Mouse (Mus musculus) CH12.LX (cell line): ENCODE measurements around the gene Gpatch11.

Experiments
- CTCF ChIP-seq, 2 experiments: IDR thresholded peaks in 1 of 2; conservative IDR thresholded peaks in 1 of 2; 2 replicates each; pipeline ENCODE4 v1.5.1; 2011 to 2012; ENCODE audit warnings: low read depth in 2 of 2, low read length in 2 of 2, improper control_type of control experiment in 1 of 2, inconsistent platforms in 1 of 2, mild to moderate bottlenecking in 1 of 2, moderate library complexity in 1 of 2
- E2F4 ChIP-seq: IDR thresholded peaks from 2 replicates; pipeline ENCODE4 v1.6.1; 2011; ENCODE audit warnings: low read depth, low read length, improper control_type of control experiment; ENCODE audit not compliant: insufficient replicate concordance
- EP300 ChIP-seq: IDR thresholded peaks from 2 replicates; pipeline ENCODE4 v1.6.1; 2011; ENCODE audit warnings: low read length, improper control_type of control experiment
- HCFC1 ChIP-seq: IDR thresholded peaks from 2 replicates; pipeline ENCODE4 v1.6.1; 2012; ENCODE audit warnings: low read depth, mild to moderate bottlenecking, inconsistent platforms, low read length, improper control_type of control experiment
- MAFK ChIP-seq: IDR thresholded peaks from 2 replicates; pipeline ENCODE4 v1.6.1; 2011; ENCODE audit warnings: low read length, improper control_type of control experiment; ENCODE audit not compliant: insufficient replicate concordance
- MAX ChIP-seq: IDR thresholded peaks from 2 replicates; pipeline ENCODE4 v1.6.1; 2011; ENCODE audit warnings: low read length, improper control_type of control experiment
- NELFE ChIP-seq: IDR thresholded peaks from 2 replicates; pipeline ENCODE4 v1.6.1; 2011; ENCODE audit warnings: low read depth, low read length, improper control_type of control experiment
- POLR2A ChIP-seq: IDR thresholded peaks from 2 replicates; pipeline ENCODE4 v1.6.1; 2011; ENCODE audit warnings: low read depth, mild to moderate bottlenecking, improper control_type of control experiment, low read length
- POLR2AphosphoS2 ChIP-seq: IDR thresholded peaks from 2 replicates; pipeline ENCODE4 v1.6.1; 2011; ENCODE audit warnings: low read depth, low read length, improper control_type of control experiment
- SIN3A ChIP-seq: IDR thresholded peaks from 2 replicates; pipeline ENCODE4 v1.6.1; 2012; ENCODE audit warnings: low read length, improper control_type of control experiment, inconsistent platforms
- TCF12 ChIP-seq: IDR thresholded peaks from 2 replicates; pipeline ENCODE4 v1.6.1; 2014; ENCODE audit warnings: low read depth, mild to moderate bottlenecking, inconsistent platforms, low read length, improper control_type of control experiment
- USF2 ChIP-seq: conservative IDR thresholded peaks from 2 replicates; pipeline ENCODE4 v1.6.1; 2011; ENCODE audit warnings: low read depth, low read length, improper control_type of control experiment
- ZMIZ1 ChIP-seq: IDR thresholded peaks from 2 replicates; pipeline ENCODE4 v1.6.1; 2012; ENCODE audit warnings: low read depth, mild to moderate bottlenecking, inconsistent platforms, low read length, improper control_type of control experiment
- ZNF384 ChIP-seq: IDR thresholded peaks from 2 replicates; pipeline ENCODE4 v1.6.1; 2012; ENCODE audit warnings: low read depth, low read length, improper control_type of control experiment, inconsistent platforms

DNA sequence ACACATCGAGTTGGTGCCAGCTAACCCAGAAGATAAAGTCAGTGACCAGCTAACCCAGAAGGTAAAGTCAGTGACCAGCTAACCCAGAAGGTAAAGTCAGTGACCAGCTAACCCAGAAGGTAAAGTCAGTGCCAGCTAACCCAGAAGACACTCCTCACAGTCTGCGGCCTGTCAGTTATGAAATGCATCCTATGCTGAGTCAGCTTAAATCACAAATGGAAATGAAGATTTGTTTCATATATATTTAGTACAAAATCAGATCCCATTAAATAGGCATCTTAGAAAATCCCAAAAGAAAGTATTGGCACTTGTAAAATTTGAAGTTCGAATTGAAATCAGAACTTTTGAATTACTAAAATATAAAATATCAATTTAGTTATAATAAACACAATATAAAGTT lies 25.8 kb upstream of the Gpatch11 start:
- TF ChIP-seq EP300 (no peak), HCFC1 (no peak), CTCF (conservative IDR thresholded peaks at IDR 0.05 in 1 of 2, IDR thresholded peaks at IDR 0.05 in 1 of 2; ENCODE audit: low read depth in 2 of 2, low read length in 2 of 2) (no peak), E2F4 (no peak), POLR2A (no peak), TCF12 (no peak), ZNF384 (no peak), NELFE (no peak), MAFK (peak; percentile 94), SIN3A (no peak), ZMIZ1 (no peak), MAX (no peak), POLR2AphosphoS2 (no peak), USF2 (no peak)
